Mouse (Mus musculus) liver, embryonic 11.5 days (tissue): ENCODE measurements around the gene Ppif. TPM values are rescaled to one million over a fixed set of nuclear protein-coding genes. Genes with fewer than 3 reads are reported as not detected.

Source experiments
- ATAC-seq: fragments of 200-750 bp; cut with Nextera tagmentation; replicated peaks from 2 replicates; pipeline ENCODE4 v1.8.0; 2017; ENCODE audit warnings: moderate number of reproducible peaks, mild to moderate bottlenecking, moderate TSS enrichment, moderate library complexity; ENCODE audit not compliant: low FRiP score
- DNase-seq: peaks from one replicate; pipeline ENCODE4 v3.0.0-alpha.2; 2017; ENCODE audit warnings: low spot score
- H3K27ac ChIP-seq: fragments of 300-500 bp; sonication (generic); 2 replicates; pipeline ENCODE4 v1.5.1; 2014; ENCODE audit warnings: mild to moderate bottlenecking, low read depth, low read length, control low read depth
- H3K27me3 ChIP-seq: fragments of 300-500 bp; sonication (generic); replicated peaks from 2 replicates; pipeline ENCODE4 v1.6.1; 2014; ENCODE audit warnings: low read length, mixed read lengths; ENCODE audit not compliant: control insufficient read depth, insufficient read depth
- H3K36me3 ChIP-seq: fragments of 300-500 bp; sonication (generic); 2 replicates; pipeline ENCODE4 v1.6.1; 2014; ENCODE audit warnings: mild to moderate bottlenecking, low read length, moderate library complexity, mixed read lengths; ENCODE audit not compliant: control insufficient read depth, insufficient read depth
- H3K4me1 ChIP-seq: fragments of 300-500 bp; sonication (generic); replicated peaks from 2 replicates; pipeline ENCODE4 v1.6.1; 2014; ENCODE audit warnings: low read length, mixed read lengths; ENCODE audit not compliant: control insufficient read depth, insufficient read depth
- H3K4me2 ChIP-seq: fragments of 300-500 bp; sonication (generic); 2 replicates; pipeline ENCODE4 v1.6.1; 2014; ENCODE audit warnings: mild to moderate bottlenecking, control low read depth, moderate library complexity
- H3K4me3 ChIP-seq: fragments of 300-500 bp; sonication (generic); 2 replicates; pipeline ENCODE4 v1.5.1; 2014; ENCODE audit warnings: low read depth, low read length, control low read depth
- H3K9ac ChIP-seq: fragments of 300-500 bp; sonication (generic); 2 replicates; pipeline ENCODE4 v1.6.1; 2014; ENCODE audit warnings: low read depth, low read length, control low read depth
- H3K9me3 ChIP-seq: fragments of 300-500 bp; sonication (generic); 2 replicates; pipeline ENCODE4 v1.6.1; 2016; ENCODE audit warnings: low read length, inconsistent platforms, mixed read lengths; ENCODE audit not compliant: control insufficient read depth
- WGBS: fragments of 180-500 bp; shearing (Covaris S2); extraction: QIAGEN DNeasy Blood & Tissue Kit; methylation state at CpG from one replicate; pipeline ENCODE4 v1.1.7; 2014; 5-methylcytosine and 5-hydroxymethylcytosine counted together
- polyA plus RNA-seq: library from polyadenylated mRNA; unstranded; fragments of >200 nt; fragmentation: Nextera tagmentation; extraction: Ambion mirVana; gene quantifications from 2 replicates; pipeline ENCODE4 v1.2.1, GENCODE M21; 2014

Gene Ppif
- polyA plus RNA-seq, 1 experiment from 2014 or later = 97.0 TPM

GRCm38 (mm10) chr14:25708917-25709316 is 15.0 kb downstream of the Ppif start:
- Histone ChIP-seq H3K36me3 (no peaks in the 10 kb centered on the region), H3K4me1 (peaks cover 43% of the 10 kb centered on the region), H3K27me3 (no peaks in the 10 kb centered on the region), H3K27ac (peak overlapping the region; percentile 48), H3K9ac (peak overlapping the region; percentile 30; the same call in 1 of the 2 replicates), H3K9me3 (no peaks in the 10 kb centered on the region), H3K4me3 (no peak overlapping the region), H3K4me2 (no peak overlapping the region)
- 80% methylated on average over 2 of the region's 2 CpGs for WGBS
- ATAC-seq (0 out of 2 replicates have a peak, but pooled peaks have one; percentile 18), DNase-seq (no peak)

GRCm38 (mm10) chr14:25710073-25710472 is 16.1 kb downstream of the Ppif start:
- peak overlapping the region; percentile 16; the same call in 1 of the 2 replicates for H3K4me2 ChIP-seq
- 32% methylated on average over 4 of the region's 4 CpGs for WGBS
- H3K4me3 ChIP-seq = no peak overlapping the region
- no peak for DNase-seq
- peaks cover 4% of the 10 kb centered on the region; the same call in 1 of the 2 replicates for H3K36me3 ChIP-seq
- peaks cover 43% of the 10 kb centered on the region for H3K4me1 ChIP-seq
- peak overlapping the region; percentile 43 for H3K27ac ChIP-seq
- ATAC-seq = peak; percentile 66
- no peaks in the 10 kb centered on the region for H3K9me3 ChIP-seq
- no peaks in the 10 kb centered on the region for H3K27me3 ChIP-seq
- no peak overlapping the region for H3K9ac ChIP-seq

GRCm38 (mm10) chr14:25710681-25711080 is 16.7 kb downstream of the Ppif start:
- Histone ChIP-seq H3K36me3 (peaks cover 4% of the 10 kb centered on the region; the same call in 1 of the 2 replicates), H3K27ac (peak overlapping the region; percentile 43), H3K4me1 (peaks cover 43% of the 10 kb centered on the region), H3K9me3 (no peaks in the 10 kb centered on the region), H3K27me3 (no peaks in the 10 kb centered on the region), H3K4me3 (no peak overlapping the region), H3K4me2 (no peak overlapping the region; the same call in 1 of the 2 replicates), H3K9ac (no peak overlapping the region)
- 73% methylated on average over 4 of the region's 4 CpGs for WGBS
- DNase-seq = no peak
- no peak for ATAC-seq

GRCm38 (mm10) chr14:25711177-25711576 is 17.2 kb downstream of the Ppif start:
- no peak overlapping the region for H3K4me2 ChIP-seq
- WGBS = 60% methylated on average over 7 of the region's 7 CpGs
- H3K9me3 ChIP-seq = no peaks in the 10 kb centered on the region
- 0 out of 2 replicates have a peak overlapping the region, but pooled peaks have one; percentile 15 for H3K27ac ChIP-seq
- peaks cover 43% of the 10 kb centered on the region for H3K4me1 ChIP-seq
- H3K36me3 ChIP-seq = peaks cover 4% of the 10 kb centered on the region; the same call in 1 of the 2 replicates
- no peak overlapping the region for H3K9ac ChIP-seq
- no peak overlapping the region for H3K4me3 ChIP-seq
- no peak for DNase-seq
- no peaks in the 10 kb centered on the region for H3K27me3 ChIP-seq
- no peak for ATAC-seq

GRCm38 (mm10) chr14:25711602-25712001 is 17.6 kb downstream of the Ppif start:
- Histone ChIP-seq H3K4me2 (no peak overlapping the region; the same call in 1 of the 2 replicates), H3K27ac (no peak overlapping the region), H3K27me3 (no peaks in the 10 kb centered on the region), H3K4me1 (peaks cover 43% of the 10 kb centered on the region), H3K9me3 (no peaks in the 10 kb centered on the region), H3K36me3 (peaks cover 4% of the 10 kb centered on the region; the same call in 1 of the 2 replicates), H3K4me3 (no peak overlapping the region), H3K9ac (no peak overlapping the region)
- ATAC-seq (no peak), DNase-seq (no peak)
- WGBS = 65% methylated on average over 8 of the region's 8 CpGs

- DNase-seq (no peak), ATAC-seq (no peak)
- H3K4me3 ChIP-seq = no peak overlapping the region
- no peaks in the 10 kb centered on the region for H3K27me3 ChIP-seq
- WGBS = 32% methylated on average over 4 of the region's 4 CpGs
- H3K9me3 ChIP-seq = no peaks in the 10 kb centered on the region
- H3K4me1 ChIP-seq = peaks cover 40% of the 10 kb centered on the region
- peaks cover 4% of the 10 kb centered on the region; the same call in 1 of the 2 replicates for H3K36me3 ChIP-seq
- H3K9ac ChIP-seq = no peak overlapping the region
- no peak overlapping the region for H3K4me2 ChIP-seq
- H3K27ac ChIP-seq = no peak overlapping the region
These were observed 19.5 kb downstream of the Ppif start for GRCm38 (mm10) chr14:25713443-25713842.

GRCm38 (mm10) chr14:25716528-25716927 is 22.6 kb downstream of the Ppif start:
- Histone ChIP-seq H3K27me3 (no peaks in the 10 kb centered on the region), H3K9ac (no peak overlapping the region), H3K9me3 (no peaks in the 10 kb centered on the region), H3K4me2 (no peak overlapping the region), H3K4me3 (no peak overlapping the region), H3K4me1 (peaks cover 18% of the 10 kb centered on the region), H3K36me3 (peaks cover 4% of the 10 kb centered on the region; the same call in 1 of the 2 replicates), H3K27ac (no peak overlapping the region)
- DNase-seq = no peak
- no peak for ATAC-seq
- WGBS = 83% methylated on average over 1 of the region's 1 CpGs

GRCm38 (mm10) chr14:25717718-25718117 is 23.8 kb downstream of the Ppif start:
- 82% methylated on average over 8 of the region's 8 CpGs for WGBS
- no peak overlapping the region for H3K4me2 ChIP-seq
- no peaks in the 10 kb centered on the region for H3K9me3 ChIP-seq
- peaks cover 4% of the 10 kb centered on the region; the same call in 1 of the 2 replicates for H3K36me3 ChIP-seq
- no peaks in the 10 kb centered on the region for H3K27me3 ChIP-seq
- peak overlapping the region; percentile 25; the same call in 1 of the 2 replicates for H3K27ac ChIP-seq
- H3K4me3 ChIP-seq = no peak overlapping the region
- peaks cover 14% of the 10 kb centered on the region for H3K4me1 ChIP-seq
- no peak for DNase-seq
- ATAC-seq = no peak
- no peak overlapping the region for H3K9ac ChIP-seq

GRCm38 (mm10) chr14:25718471-25718870 is 24.5 kb downstream of the Ppif start:
- DNase-seq = no peak
- ATAC-seq = no peak
- 0 out of 2 replicates have a peak overlapping the region, but pooled peaks have one; percentile 25 for H3K27ac ChIP-seq

More at GRCm38 (mm10) chr14:25718471-25718870, 24.5 kb downstream of the Ppif start:
- 2% methylated on average over 2 of the region's 2 CpGs for WGBS
- peaks cover 4% of the 10 kb centered on the region; the same call in 1 of the 2 replicates for H3K36me3 ChIP-seq
- H3K27me3 ChIP-seq = no peaks in the 10 kb centered on the region
- no peak overlapping the region for H3K9ac ChIP-seq
- no peak overlapping the region for H3K4me3 ChIP-seq
- peaks cover 14% of the 10 kb centered on the region for H3K4me1 ChIP-seq
- H3K9me3 ChIP-seq = no peaks in the 10 kb centered on the region
- no peak overlapping the region for H3K4me2 ChIP-seq
